Mouse (Mus musculus) liver, embryonic 14.5 days (tissue): ENCODE results near the gene Gtf2e1.

Source experiments
- CTCF ChIP-seq: IDR thresholded peaks from 2 replicates; pipeline ENCODE4 v1.5.1; 2016; ENCODE audit warnings: antibody characterized with exemption, low read depth, control low read depth
- EP300 ChIP-seq: IDR thresholded peaks from 2 replicates; pipeline ENCODE4 v1.6.1; 2016; ENCODE audit warnings: antibody characterized with exemption, low read depth

DNA sequence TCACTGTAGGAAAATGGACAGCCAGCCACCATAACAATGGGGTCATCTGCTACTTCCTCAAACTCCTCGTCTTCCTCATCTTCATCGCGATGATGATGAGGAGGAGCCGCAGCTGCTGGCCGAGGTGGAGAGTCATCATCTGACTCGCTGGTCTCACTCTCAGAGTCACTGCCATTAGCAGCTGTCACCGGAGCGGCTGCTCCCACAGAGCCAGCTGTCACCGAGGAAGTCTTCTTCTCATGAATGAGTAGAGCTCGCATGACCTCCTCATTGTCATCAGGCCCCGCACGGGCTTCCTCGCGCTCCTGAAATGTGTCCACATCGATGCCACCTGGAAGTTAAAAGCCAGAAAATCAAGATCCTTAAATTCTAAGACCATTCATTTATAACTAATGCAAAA is 28.1 kb downstream of the Gtf2e1 start:
- no peak for TF ChIP-seq CTCF
- TF ChIP-seq EP300 = no peak
